Mouse (Mus musculus): ENCODE measurements at regions not wholly inside any gene's neighbourhood (a gene's known extent, or its start where the extent isn't known, plus 50 kb on each side); places are given as distances from the start of the nearest gene placed in this dataset.

DNA sequence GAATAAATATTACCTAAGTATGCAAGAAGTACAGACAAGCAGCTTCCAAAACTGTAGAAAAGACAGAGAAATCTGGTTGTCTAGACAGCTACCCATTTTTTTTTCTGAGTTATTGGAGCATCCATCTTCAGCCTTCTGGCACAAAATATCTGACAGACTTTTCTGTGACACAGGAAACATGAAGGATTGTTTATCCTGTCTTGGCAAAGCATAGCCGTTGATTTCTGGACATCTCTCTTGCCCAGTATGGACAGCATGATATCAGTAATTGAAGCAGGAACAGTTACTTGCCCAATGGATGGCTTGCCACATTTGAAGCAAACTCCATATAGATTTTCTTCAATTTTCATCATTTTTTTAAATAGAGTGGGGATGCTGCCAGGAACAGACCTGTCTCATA lies 96.1 kb upstream of the Naaladl2 start:
- no peak for DNase-seq (ENCODE audit: low read depth, low spot score)

DNA sequence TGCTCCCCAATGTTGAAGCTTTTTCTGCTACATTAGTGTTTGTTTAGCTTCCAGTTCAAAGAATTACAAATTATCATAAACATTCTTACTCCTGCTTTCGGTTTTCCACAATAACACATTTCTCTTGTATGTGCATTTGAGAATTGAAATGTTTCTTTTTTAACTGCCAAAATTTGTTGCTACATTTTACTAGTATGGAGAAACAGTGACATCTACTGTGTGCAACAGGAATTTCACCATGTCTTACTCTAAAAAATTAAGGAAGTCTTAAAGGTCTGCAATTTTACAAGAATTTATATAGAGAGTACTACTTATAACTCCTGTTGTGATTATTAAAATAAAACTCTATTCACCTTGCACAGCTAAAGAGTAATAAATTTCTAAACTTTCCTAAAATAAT lies 76.5 kb upstream of the Naaladl2 start:
- DNase-seq (ENCODE audit: low read depth, low spot score), result no peak

DNA sequence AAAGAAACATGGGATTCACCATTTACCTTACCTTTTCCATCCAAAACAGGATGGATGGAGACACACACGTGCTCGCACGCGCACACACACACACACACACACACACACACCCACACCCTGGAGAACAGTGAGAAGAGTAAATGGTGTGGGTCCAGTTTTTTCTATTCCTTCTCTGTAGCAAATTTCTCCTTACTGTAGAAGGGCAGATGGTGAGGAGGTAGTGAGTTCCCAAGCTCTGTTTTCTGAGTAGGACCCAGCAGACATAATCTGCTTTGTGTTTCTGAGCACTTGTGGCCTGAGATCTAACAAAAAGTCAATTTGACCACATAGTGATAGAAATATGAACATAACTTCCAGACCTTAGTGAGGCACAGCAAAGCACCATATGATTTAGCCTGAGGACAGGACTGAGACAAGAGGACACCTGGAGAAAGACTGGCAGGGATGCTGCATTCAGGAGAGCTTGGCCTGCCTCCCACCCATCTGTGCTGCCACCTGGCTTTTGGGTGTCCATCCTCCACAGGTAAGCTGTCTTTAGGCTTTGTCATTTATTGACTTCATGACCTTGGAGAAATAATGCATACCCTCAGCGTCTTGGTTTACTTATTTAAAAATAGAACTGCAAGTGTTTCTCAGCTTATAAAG lies 64.1 kb upstream of the Naaladl2 start:
- DNase-seq (ENCODE audit: low read depth, low spot score), result peak; percentile 69
